Mouse (Mus musculus) right cerebral cortex, adult 18-20 months (tissue): ENCODE measurements at regions not wholly inside any gene's neighbourhood (a gene's known extent, or its start where the extent isn't known, plus 50 kb on each side); places are given as distances from the start of the nearest gene placed in this dataset.

ENCODE experiments used
- DNase-seq: peaks from one replicate; pipeline ENCODE4 v3.0.0; 2022; ENCODE audit warnings: mixed read lengths

- no peak for DNase-seq
Measured at GRCm38 (mm10) chr4:124057607-124058006, 139.8 kb upstream of the 4930535I16Rik start.

GRCm38 (mm10) chr4:124054240-124054760 lies 136.5 kb upstream of the 4930535I16Rik start:
- DNase-seq = no peak

GRCm38 (mm10) chr4:124053340-124054038 lies 135.7 kb upstream of the 4930535I16Rik start:
- no peak for DNase-seq

GRCm38 (mm10) chr4:124052387-124052786 lies 134.6 kb upstream of the 4930535I16Rik start:
- DNase-seq = peak; percentile 18

- no peak for DNase-seq
Measured at GRCm38 (mm10) chr4:124048348-124048831, 130.6 kb upstream of the 4930535I16Rik start.

- DNase-seq = no peak
Measured at GRCm38 (mm10) chr4:124047898-124048297, 130.1 kb upstream of the 4930535I16Rik start.

- DNase-seq = no peak
Measured at GRCm38 (mm10) chr4:124036483-124036882, 118.7 kb upstream of the 4930535I16Rik start.

- DNase-seq = peak; percentile 8
Measured at GRCm38 (mm10) chr4:124035657-124036061, 117.8 kb upstream of the 4930535I16Rik start.

- DNase-seq = peak; percentile 10
Measured at GRCm38 (mm10) chr4:124035192-124035591, 117.4 kb upstream of the 4930535I16Rik start.

GRCm38 (mm10) chr4:124028061-124028460 lies 110.2 kb upstream of the 4930535I16Rik start:
- DNase-seq = no peak

- DNase-seq = no peak
Measured at GRCm38 (mm10) chr4:124016401-124016800, 98.6 kb upstream of the 4930535I16Rik start.

GRCm38 (mm10) chr4:124015323-124015722 lies 97.5 kb upstream of the 4930535I16Rik start:
- no peak for DNase-seq

GRCm38 (mm10) chr4:124012406-124012805 lies 94.6 kb upstream of the 4930535I16Rik start:
- no peak for DNase-seq

- no peak for DNase-seq
Measured at GRCm38 (mm10) chr4:124008725-124009124, 90.9 kb upstream of the 4930535I16Rik start.

- no peak for DNase-seq
Measured at GRCm38 (mm10) chr4:124005626-124006315, 87.9 kb upstream of the 4930535I16Rik start.

- no peak for DNase-seq
Measured at GRCm38 (mm10) chr4:124002760-124003159, 84.9 kb upstream of the 4930535I16Rik start.

GRCm38 (mm10) chr4:124002105-124002504 lies 84.3 kb upstream of the 4930535I16Rik start:
- DNase-seq = no peak

GRCm38 (mm10) chr4:123995815-123996214 lies 78.0 kb upstream of the 4930535I16Rik start:
- DNase-seq = no peak

GRCm38 (mm10) chr4:123991223-123991622 lies 73.4 kb upstream of the 4930535I16Rik start:
- DNase-seq = no peak

- peak; percentile 16 for DNase-seq
Measured at GRCm38 (mm10) chr4:123990293-123991185, 72.7 kb upstream of the 4930535I16Rik start.
